Mouse (Mus musculus) ovary, postnatal 36 days (tissue): ENCODE data around the gene Txn1.

Experiments
- DNase-seq: peaks from one replicate; pipeline ENCODE4 v3.0.0; 2022; ENCODE audit warnings: low spot score, mixed read lengths

Gene Txn1

DNA sequence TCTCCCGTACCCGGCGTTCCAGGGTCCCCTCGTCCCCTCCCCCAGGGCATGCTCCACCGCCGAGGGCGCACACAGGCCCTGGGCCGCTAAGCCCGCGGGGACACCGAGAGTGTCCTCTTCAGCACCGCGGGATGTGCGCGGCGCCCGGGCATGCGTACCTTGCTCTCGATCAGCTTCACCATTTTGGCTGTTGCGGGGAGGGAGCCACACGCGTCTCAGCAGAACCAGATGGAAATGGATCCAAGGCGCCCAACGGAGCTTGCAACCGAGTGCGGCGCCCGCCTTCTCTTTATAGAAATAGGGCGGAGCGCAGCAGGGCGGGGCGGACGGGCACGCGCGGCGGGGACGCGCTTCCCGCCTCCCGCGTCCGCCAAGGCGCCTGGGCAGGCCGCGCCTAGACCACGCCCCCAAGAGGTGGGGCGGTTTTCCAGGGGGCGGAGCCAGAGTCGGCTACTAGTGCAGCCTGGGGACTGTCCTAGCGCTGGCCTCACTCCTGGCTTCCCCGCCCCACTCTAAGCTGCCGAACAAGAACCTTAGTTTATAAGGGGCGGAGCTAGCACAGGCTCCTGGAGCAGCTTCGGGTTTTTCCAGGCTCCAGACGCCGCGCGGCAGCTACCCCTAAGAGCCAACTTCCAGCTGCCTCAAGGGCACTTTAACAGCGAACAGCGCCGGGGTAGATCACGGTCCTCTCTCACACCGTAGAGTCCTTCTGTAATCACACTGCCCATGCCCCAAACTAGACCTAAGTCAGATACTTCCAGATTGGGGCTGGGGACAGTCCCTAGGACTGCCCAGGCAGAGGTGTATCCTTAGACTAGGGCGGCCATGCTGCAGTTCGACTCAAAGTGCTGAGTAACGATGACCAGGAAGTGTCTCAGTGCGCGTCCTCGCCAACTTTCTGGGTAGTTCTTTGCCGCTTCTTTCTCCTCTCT is at the start of gene Txn1:
Txn1 (minus strand) TSS at position 383 of the 932 bp plus-strand sequence.
- peak; percentile 99 for DNase-seq

DNA sequence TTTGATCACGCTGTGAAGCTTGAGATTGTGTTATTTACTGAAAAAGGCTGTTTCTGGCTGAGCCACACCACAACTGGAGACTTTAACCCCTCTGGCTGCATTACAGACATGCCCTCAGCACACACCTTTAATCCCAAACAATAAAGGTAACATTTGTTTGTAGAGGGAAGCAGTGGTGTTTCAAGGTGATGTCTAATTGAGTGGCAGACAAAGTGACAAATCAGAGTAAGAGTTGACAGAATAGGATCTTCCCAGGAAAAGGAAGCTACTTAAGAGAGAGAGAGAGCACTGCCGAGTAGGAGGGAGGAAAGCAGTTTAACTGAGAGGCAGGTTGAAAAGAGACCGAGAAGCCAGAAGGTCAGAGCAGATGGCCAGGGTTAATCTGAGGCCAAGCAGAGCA is 47.3 kb upstream of the Txn1 start:
- no peak for DNase-seq

DNA sequence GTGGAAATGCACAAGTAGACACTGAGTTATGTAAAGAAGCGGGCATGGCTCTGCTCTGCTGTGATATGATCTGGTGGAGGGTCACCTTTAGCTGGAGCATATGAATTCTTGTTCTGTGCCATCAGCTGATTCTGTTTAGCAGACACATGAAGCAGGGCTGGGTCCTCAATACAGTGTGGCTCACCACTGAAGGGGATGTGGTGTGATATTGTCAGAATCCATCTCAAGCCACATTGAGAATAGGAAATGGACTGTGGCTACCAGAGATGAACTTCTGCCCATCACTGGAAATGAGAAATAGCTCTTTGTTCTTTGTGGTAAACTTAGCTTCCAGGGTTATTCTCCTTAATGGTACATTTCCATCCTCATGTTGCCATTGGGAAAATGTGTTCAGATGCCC is 35.2 kb upstream of the Txn1 start:
- DNase-seq: no peak

DNA sequence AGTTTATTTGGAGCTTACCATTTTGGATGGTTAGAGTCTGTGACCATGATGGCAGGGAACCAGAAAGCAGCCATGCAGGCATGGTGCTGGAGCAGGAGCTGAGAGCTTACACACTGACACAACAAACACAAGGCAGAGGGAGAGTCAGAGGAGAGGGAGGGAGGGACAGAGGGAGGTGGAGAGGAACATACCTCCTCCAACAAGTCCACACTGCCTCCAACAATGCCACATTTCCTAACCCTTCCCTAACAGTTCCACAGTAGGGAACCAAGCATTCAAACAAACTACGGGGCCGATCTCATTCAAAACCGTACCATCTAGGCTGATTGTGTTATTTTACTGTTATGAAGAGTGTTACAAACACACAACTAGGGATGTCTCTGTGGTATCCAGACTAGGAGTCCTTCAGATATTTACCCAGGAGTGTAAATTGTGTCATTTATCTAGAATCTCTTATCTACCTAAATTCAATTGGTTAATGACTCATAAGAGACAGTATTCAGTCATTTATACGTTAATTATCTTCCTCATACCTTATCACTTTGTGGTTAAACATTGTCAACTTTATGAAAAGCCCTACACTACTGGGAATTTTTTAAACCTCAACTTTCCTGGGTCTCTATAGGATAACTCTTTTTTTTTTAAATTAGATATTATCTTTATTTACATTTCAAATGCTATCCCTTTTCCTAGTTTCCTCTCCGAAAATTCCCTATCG is 18.3 kb upstream of the Txn1 start:
- no peak for DNase-seq

DNA sequence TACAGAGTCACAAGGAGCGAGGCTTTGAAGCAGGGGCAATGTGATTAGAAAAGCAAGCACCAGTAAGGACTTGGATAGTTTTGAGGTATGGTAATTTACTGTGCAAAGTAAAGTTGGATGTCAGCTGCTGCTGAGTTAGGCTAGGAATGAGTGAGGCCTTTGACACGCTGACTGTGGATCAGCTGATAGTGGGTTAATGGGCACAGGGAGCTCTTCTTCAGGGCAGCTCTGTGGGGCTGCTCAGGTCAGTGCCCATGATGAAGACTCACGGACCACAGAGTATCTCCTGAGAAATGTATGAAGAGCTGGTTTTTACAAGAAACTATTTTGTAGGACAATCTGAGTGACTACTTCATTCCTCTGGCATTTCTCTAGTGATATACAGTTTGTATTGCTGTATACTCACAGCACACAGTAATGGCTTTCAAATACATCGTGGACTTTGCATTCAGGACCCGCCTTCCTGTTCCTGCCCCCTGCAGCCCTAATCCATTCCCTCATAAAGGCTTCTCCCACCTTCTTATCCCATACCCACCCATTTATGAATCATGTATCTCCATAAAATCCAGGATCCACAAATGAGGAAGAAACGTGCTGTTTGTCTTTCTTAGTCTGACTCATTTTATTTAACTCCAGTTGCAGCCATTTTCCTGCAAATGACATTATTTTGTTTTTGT is 17.5 kb upstream of the Txn1 start:
- no peak for DNase-seq

DNA sequence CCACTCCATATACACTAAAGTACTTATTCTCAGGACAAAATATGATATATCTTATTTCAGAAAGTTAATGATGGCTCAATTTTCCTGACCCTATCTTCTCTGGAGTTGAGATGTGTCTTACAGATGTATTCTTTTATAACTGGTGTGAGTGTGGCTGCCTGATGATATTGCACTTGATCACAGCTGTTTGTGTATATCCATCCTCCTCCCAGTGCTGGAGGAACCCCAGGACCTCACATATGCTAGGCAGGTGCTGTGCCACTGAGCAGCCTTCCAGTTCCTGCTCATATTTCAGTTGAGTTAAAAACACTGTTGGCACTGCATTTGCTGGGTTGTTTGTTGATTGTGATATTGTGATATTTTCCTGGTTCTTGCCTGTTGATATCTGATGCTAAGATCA is 14.1 kb upstream of the Txn1 start:
- no peak for DNase-seq

DNA sequence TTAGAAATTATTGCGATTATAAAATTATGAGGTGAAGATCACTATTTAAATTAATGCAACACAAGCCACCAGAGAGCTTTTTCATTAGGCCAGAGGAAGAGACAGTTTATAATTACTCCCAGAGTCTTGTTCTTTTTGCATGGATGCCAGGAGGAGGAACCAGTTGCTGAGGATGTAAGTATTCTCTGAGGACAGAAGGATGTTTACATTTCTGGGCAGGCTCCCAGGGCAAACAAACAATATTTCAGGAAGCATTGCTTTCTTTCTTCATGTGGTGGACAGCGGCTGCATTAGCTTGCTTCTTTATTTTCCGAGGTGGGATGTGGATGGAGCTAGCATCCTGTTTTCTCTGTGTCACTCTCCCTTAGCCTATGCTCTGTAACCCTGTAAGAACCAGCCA is 11.0 kb upstream of the Txn1 start:
- no peak for DNase-seq

DNA sequence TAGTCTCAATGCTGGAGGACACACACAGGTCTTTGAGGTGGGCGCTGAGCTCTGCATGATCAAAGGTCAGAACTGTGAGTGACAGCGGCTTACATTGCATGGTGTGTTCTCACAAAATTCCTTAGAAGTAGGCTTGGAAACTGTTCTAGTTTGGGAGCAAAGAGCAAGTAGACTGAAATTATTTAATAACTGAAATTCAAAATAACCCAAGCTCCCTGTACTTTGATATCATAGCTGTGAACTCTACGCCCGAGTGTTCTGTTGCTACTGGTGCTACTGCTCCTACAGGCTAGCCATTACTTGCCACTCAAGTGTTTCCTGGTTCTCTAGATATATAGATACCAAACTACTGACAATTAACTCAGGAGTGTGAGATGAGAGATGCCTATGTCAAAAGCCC is 9.3 kb upstream of the Txn1 start:
- no peak for DNase-seq

DNA sequence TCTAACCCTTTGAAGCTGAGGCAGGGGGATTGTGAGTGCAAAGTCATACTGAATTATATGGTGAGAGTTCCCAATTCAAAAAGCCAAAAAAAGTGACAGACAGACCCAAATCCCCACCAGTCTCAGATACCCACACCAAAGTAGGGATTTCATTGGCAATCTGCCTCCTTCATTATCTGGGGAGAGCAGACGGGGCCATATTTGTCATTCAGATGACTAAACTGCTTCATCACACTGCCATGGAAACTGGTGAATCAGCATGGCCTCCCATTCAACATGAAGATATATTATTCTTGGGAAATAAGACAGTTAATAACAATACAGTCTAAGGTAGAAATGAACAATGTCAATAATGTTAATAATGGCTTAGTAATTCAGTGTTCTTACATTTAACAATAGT is 7.9 kb upstream of the Txn1 start:
- DNase-seq: no peak

DNA sequence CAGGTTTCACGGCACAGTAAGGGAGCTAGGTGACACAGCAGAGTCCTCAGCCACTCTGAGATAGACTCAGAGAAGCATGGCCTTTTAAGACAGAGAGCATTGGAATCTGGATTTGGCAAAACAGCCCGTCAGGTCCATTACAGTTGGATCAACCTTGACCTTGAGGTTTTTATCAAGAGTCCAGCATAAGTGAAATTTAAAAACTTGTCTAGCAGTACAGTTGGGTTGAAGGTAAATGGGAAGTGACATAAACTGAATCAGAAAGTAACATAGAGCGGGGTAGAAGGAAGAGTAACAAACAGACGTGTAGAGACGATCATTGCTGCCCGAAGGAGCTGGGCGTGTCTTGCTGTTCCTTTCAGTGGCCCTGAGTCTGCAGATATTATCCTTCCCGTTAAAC is 2.8 kb upstream of the Txn1 start:
- DNase-seq: no peak

DNA sequence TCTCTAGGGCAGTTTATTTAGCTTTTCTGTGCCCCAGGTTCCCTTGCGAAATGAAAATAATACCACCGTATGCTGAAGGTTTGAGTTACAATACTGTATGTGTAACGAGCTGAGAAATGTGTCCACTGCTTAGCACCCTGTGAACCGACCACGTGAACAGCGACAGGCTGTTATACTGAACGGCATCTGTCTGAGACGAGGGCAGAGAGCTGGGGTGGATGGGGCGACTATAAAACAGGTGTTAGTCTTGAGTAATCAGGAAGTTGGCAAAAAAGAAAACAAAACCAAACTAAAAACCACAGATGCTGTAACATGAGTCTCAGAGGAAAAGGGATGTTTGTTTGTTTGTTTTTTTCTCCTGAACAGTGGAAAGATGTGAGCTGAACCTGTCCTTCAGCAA is 1.9 kb upstream of the Txn1 start:
- DNase-seq: no peak

DNA sequence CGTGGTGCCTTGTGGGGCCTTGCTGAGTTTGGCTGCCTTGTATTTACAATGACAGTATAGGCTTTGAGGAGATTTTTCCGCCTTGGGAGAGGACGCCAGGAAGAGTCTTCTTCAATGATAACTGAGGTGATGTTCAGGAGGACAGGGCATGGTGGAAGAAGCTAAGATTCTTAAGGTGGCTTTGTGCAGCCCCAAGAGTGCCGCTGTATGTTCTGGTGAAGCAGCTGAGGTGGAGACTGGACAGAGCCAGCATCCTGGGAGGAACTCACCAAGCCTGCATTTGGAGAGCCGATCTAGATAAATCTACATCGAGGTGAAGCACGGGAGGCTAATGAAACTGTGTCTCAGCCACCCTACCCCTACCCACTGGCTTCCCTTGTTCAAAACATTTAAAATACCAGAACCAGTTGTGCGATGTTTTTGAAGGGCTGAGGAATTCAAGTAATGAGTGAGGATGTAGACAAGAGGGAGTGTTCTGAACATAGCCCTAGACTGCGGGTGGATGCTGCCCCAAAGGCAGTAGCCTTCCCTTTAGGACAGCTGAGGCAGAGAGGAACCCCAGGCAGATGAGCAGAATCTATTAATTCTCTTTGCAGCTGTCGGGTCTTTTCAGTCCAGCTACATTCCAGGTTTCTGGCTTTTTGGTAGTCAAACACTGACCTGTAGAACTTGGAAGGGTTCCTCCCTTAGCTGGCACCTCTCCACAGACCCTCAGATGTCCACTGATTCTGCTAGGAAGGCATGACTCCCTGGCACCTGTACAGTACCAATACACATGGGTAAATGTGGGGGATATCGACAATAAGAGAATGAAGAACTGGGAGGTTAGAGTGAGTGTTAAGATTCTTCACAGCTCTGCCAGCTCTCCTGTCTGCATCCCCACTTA is 1.2 kb upstream of the Txn1 start:
- no peak for DNase-seq

DNA sequence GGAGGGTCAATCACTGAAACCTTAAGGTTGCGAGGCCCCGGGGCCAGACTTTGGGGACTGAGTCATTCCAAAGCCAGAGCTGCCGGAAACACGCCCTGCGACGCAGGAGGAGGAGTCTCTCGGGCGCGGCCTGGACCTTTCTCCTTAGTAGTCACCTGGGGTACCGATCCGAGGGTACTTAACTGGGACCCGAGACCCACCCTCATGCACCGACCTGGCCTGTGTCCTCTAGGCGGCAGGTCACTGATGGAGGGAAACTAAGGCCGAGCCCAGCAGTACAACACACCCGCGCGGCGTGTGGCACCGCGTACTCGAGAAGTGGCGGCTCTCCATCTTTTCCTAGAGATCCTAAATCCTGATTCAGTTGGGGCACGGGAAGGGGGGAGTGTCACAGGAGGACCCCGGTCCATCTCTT is 660 bp downstream of the Txn1 start:
- DNase-seq: peak; percentile 59

DNA sequence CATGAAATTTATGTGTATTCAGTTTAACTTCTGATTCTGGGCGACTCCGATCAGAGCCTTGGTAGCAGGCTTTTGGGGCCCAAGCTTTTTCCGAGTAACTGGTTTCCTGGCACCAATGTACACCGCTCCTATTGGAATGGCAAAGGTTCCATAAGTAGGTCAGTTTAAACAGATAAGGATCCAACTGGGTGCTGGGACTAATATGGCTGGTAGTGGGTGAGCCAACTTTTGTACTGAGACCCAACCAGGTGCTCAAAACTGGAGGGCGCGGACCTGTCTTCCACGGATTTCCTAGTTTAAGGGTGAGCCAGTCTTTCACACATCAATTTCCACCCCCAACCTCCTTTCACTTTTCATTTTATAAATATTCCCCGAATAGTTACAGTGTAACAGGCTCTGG is 1.2 kb downstream of the Txn1 start:
- DNase-seq: no peak

DNA sequence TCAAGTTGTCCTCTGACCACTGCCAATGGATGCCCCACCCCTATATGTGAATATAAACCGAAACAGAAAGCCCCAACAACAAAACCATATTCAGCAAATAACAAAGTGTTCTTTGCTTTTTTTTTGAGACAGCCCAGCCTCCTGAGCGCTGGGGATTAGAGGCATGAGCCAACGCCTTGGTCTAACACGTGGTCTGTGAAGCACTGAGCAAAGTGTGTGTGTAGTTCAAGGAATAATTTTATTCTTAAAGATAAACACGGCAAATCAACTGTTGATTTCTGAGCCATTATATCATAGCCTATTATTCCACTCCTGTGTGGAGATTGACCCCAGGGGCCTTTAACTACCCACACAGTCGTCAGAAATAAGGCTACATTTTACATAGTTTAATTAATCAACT is 1.6 kb downstream of the Txn1 start:
- DNase-seq: no peak

DNA sequence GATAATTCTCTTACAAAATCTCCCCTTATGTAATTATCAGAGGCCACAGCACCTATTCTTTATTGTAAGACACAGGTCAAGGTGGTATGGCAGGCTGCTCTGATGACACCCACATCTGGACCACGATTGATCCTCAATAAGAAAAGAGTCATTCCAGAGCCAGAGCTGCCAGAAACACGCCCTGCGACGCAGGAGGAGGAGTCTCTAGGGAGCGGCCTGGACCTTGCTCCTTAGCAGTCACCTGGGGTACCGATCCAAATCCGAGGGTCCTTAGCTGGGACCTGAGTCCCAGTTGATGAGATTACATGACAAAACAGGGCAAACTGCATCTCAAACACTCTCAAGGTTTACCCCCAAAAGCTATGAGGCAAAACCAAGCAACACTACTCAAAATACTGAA is 2.4 kb downstream of the Txn1 start:
- DNase-seq: no peak

DNA sequence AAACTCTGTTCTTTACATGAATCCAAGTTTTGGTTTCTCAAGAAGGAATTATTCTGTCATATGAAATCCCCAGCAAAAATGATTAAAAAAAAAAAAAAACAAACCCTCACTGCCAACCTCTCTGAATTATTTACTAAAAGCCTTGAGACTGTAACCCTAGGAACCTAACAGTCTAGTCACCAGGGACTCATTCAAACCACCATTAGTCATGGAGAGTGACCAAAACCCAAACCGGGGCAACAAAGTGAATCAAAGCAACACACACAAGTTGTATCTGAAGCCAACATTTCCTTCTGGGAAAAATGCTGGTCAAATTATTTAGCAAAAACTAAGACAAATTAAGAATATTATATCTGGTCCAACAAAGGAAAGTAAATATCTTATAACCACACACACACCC is 3.3 kb downstream of the Txn1 start:
- DNase-seq: no peak

DNA sequence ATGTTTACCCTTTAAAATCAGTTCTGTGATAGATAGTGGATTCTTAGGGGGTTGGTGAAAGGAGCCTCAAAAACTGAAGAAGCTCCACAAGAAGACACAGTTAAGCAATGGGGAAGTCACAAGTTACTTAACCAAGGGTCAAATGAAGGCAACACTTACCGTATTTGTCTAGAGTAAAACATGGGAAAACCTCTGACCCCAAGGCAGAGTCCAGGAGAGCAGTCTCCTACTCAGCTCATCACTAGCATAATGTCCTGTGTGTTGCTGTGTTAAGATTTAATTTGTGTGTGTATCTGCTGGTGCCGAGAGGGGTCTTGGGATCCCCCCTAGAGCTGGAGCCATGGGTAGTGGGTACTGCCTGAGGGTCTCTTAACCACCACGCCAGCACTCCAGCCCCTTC is 3.8 kb downstream of the Txn1 start:
- DNase-seq: no peak

DNA sequence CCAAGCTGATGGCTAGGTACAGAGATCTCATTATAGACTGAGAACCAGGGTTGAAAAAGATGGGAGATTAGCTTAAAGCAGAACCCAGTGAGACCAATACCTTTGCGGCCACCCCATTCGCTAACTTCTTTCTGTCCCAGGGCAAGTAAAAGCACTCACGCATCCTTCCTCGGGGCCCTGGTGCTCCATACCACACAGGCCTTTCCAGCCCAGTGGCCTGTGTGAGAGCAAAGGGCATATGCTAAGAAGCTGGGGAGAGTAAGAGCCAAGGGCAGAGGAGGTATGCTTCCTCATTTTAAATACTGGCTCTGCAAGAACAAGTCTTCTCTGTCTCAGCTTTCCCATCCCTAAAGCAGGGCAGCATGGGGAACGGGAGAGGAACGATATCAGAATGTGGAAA is 6.3 kb downstream of the Txn1 start:
- DNase-seq: no peak

DNA sequence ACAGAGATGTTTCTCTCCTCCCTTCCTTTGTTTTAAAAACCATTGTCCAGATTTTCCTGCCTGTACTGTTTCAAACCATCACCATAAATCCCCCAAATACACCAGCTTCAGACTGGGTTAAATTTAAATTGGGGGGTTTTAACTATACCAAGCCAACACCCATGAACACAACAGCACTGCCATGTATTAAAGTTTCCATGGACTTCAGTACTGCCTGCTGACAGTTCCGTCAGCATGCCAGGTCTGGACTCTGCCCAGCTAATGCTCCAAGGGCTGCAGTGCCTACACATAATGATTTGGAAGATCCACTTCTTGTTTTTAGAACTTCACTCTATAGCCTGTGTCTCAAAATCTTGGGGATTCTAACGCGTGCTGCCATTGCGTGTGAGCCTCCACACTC is 8.7 kb downstream of the Txn1 start:
- no peak for DNase-seq

DNA sequence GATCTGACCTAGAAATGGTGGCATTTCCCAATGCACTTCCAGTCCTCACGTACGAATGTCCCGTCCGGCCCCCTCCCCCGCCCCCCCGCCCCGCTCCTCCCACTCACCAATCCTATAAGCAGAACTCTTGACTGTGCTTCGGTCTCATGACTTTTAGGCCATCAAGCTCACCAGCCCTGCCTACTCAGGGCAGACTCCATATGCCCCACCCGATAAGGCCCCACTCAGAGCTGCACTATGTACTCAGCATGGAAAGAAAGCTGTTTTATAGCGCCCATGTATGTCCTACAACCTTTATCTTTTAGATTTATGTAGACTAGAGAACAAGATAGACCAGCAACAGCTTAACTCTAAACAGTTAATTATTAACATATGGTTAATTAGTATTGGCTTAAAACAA is 9.2 kb downstream of the Txn1 start:
- no peak for DNase-seq

DNA sequence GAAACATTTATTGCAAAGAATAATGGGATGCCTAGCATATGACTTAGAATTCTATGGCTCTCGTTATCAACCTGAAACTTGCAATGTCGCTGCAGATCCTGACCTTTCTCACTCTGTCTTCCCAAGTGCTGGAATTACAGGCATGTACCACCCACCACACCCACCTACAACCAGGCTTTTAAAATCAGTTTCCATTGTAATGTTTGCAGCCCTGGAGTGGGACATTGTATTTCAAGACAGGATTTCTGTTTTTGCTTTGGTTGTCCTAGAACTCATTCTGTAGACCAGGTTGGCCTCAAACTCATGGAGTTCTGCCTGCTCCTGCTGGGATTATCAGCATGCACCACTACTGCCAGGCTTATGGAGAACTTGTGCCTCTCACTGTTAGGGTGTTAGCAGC is 13.3 kb downstream of the Txn1 start:
- no peak for DNase-seq
